Mouse (Mus musculus) limb, embryonic 14.5 days (tissue): ENCODE data around the gene Macrod2. TPM values are rescaled to one million over a fixed set of nuclear protein-coding genes. Genes with fewer than 3 reads are reported as not detected.

Experiments used
- ATAC-seq: fragments of 200-750 bp; cut with Nextera tagmentation; 2 replicates; pipeline ENCODE4 v1.8.0; 2017; ENCODE audit warnings: low read depth, moderate number of reproducible peaks, moderate TSS enrichment; ENCODE audit not compliant: low FRiP score
- DNase-seq: peaks from one replicate; pipeline ENCODE4 v3.0.0-alpha.2; 2015; ENCODE audit warnings: low spot score
- H3K27ac ChIP-seq: fragments of 300-500 bp; sonication (generic); replicated peaks from 2 replicates; pipeline ENCODE4 v1.5.1; 2014; ENCODE audit warnings: low read depth, mild to moderate bottlenecking, low read length, moderate library complexity, mixed read lengths
- H3K27me3 ChIP-seq: fragments of 300-500 bp; sonication (generic); 2 replicates; pipeline ENCODE4 v1.6.1; 2014; ENCODE audit warnings: low read length, mixed read lengths; ENCODE audit not compliant: control insufficient read depth, insufficient read depth
- H3K36me3 ChIP-seq: fragments of 300-500 bp; sonication (generic); 2 replicates; pipeline ENCODE4 v1.6.1; 2014; ENCODE audit warnings: mild to moderate bottlenecking, low read length, moderate library complexity, mixed read lengths; ENCODE audit not compliant: control insufficient read depth, insufficient read depth
- H3K4me1 ChIP-seq: fragments of 300-500 bp; sonication (generic); 2 replicates; pipeline ENCODE4 v1.6.1; 2014; ENCODE audit warnings: antibody characterized with exemption, low read length, mixed read lengths; ENCODE audit not compliant: control insufficient read depth, insufficient read depth
- H3K4me2 ChIP-seq: fragments of 300-500 bp; sonication (generic); replicated peaks from 2 replicates; pipeline ENCODE4 v1.6.1; 2014; ENCODE audit warnings: low read depth, mild to moderate bottlenecking, low read length, moderate library complexity; ENCODE audit not compliant: severe bottlenecking
- H3K4me3 ChIP-seq: fragments of 300-500 bp; sonication (generic); replicated peaks from 2 replicates; pipeline ENCODE4 v1.5.1; 2014; ENCODE audit warnings: low read length
- H3K9ac ChIP-seq: fragments of 300-500 bp; sonication (generic); 2 replicates; pipeline ENCODE4 v1.6.1; 2014; ENCODE audit warnings: mild to moderate bottlenecking, low read depth, low read length, moderate library complexity; ENCODE audit not compliant: severe bottlenecking
- H3K9me3 ChIP-seq: fragments of 300-500 bp; sonication (generic); 2 replicates; pipeline ENCODE4 v1.6.1; 2016; ENCODE audit warnings: low read length; ENCODE audit not compliant: control insufficient read depth
- POLR2A ChIP-seq: fragments of 200-500 bp; IDR thresholded peaks from 2 replicates; pipeline ENCODE4 v1.8.0; 2012; ENCODE audit warnings: inconsistent platforms, mild to moderate bottlenecking, moderate library complexity, borderline replicate concordance; ENCODE audit not compliant: insufficient read depth, insufficient read length; ENCODE audit errors: extremely low read depth
- WGBS: fragments of 180-500 bp; shearing (Covaris S2); extraction: QIAGEN DNeasy Blood & Tissue Kit; methylation state at CpG from one replicate; pipeline ENCODE4 v1.1.7; 2014; 5-methylcytosine and 5-hydroxymethylcytosine counted together
- polyA plus RNA-seq, 2 experiments: library from polyadenylated mRNA; depleted of rRNA in 1 of 2; stranded (reverse) in 1 of 2; unstranded in 1 of 2; fragments of >200 nt; fragmentation: Nextera tagmentation in 1 of 2; extraction: Ambion mirVana in 1 of 2; gene quantifications; 2 replicates each; pipeline versions ENCODE4 v1.2.1 to v1.2.3; 2012 to 2014

Gene Macrod2
- polyA plus RNA-seq, 2 experiments, result 8.5 to 24.5 TPM

DNA sequence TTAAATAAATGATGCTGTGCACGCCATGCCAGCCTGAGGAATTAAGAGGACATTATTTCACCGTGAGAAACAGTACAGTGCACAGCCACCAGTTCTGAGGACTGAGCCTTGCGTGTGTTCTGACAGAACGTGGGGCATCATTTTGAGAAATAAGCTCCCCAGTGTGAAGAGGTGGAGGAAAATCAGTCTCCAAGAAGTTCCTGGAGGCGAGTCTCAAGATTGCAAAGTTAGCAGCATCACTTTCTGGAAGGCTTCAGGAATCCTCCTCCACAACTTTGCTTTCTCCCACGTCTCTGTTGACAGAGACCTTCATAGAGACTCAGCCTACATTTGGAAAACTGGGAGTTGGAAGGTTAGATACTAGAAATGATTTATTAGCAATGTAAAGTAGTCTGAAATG lies 932.2 kb downstream of the Macrod2 start:
- Histone ChIP-seq H3K9ac (no peak overlapping the region), H3K36me3 (no peaks in the 10 kb centered on the region), H3K4me1 (no peaks in the 10 kb centered on the region), H3K4me2 (no peak overlapping the region), H3K27me3 (no peaks in the 10 kb centered on the region), H3K9me3 (no peaks in the 10 kb centered on the region), H3K27ac (no peak overlapping the region), H3K4me3 (no peak overlapping the region)
- 72% methylated on average over 6 of the region's 6 CpGs for WGBS
- no peak for DNase-seq
- ATAC-seq, result no peak
- no peak for TF ChIP-seq POLR2A

DNA sequence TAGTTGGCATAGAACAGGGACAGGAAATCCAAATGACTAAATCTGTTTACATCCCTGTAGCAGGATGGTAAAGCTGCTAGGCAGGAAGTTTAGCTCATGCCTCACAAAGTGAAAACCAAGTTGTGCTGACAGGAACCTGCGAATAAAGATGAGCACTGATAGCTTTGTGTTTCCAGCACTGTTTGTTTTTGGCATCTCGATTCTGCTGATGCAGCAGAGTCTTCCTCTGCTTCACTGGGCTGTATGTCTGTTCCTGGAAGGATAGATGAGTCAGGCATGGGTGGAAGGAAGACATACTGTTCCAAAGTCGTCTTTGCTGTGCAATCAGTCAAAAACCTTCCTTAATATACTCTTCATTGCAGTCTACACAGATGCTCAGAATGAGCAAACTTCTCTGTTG lies 942.6 kb downstream of the Macrod2 start:
- 75% methylated on average over 3 of the region's 3 CpGs for WGBS

DNA sequence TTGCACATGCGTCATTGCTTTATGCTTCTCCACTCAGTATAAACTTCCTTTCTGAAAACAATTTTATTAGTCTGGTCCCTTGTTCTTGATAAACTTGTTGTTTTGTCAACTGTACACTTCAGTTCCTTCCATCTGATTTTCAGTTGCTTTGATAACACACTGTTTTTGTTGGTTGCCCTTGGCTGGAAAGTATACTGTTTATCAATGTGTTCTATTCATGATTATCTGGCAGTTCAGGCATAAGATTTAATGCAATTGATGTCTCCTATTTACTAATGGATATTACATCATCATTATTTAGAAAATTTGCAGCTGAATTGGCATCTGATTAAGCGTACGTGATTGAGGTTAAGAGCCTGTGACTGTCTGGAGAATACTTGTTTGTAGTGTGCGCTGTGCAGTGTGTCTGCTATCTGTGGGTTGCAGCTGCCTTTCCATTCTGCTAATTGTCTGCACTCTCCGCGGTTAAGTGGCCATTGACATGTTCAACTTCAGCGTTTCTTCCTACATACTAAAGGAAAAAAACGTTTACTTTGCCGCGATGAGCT lies 949.0 kb downstream of the Macrod2 start:
- WGBS, result 92% methylated on average over 10 of the region's 10 CpGs
- Histone ChIP-seq H3K27ac (no peak overlapping the region), H3K4me2 (no peak overlapping the region), H3K27me3 (no peaks in the 10 kb centered on the region), H3K4me1 (no peaks in the 10 kb centered on the region), H3K9ac (no peak overlapping the region), H3K36me3 (no peaks in the 10 kb centered on the region), H3K9me3 (no peaks in the 10 kb centered on the region), H3K4me3 (no peak overlapping the region)
- TF ChIP-seq POLR2A, result no peak
- ATAC-seq (no peak), DNase-seq (no peak)

More for the DNA sequence above, 942.6 kb downstream of the Macrod2 start:
- no peak for ATAC-seq
- no peaks in the 10 kb centered on the region for H3K9me3 ChIP-seq
- no peak overlapping the region for H3K4me2 ChIP-seq
- no peaks in the 10 kb centered on the region for H3K4me1 ChIP-seq
- H3K27me3 ChIP-seq, result no peaks in the 10 kb centered on the region
- DNase-seq, result no peak
- H3K27ac ChIP-seq, result no peak overlapping the region
- TF ChIP-seq POLR2A, result no peak
- no peak overlapping the region for H3K9ac ChIP-seq
- H3K4me3 ChIP-seq, result no peak overlapping the region
- no peaks in the 10 kb centered on the region for H3K36me3 ChIP-seq

DNA sequence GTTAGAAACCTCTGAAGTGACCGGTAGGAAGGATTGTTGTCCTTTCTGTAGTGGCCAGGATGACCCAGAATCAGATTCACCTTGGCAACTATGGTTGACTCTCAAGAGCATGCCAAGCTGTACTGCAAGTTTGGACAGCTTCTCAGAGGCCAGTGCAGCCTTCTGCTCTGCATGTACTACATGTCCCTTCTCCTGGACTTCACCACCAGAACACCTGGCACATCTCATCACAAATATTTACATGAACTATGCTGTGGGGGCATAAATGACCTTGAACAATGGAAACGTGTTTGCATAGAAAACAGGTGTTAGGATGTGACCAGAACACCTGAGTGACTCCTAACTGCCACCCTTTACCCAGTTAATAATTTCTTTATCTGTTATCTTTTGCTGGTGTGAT lies 957.5 kb downstream of the Macrod2 start:
- H3K4me1 ChIP-seq, result no peaks in the 10 kb centered on the region
- H3K9me3 ChIP-seq, result no peaks in the 10 kb centered on the region
- no peak overlapping the region for H3K9ac ChIP-seq
- H3K27me3 ChIP-seq, result no peaks in the 10 kb centered on the region
- no peak overlapping the region for H3K4me2 ChIP-seq
- H3K4me3 ChIP-seq, result no peak overlapping the region
- WGBS, result 73% methylated on average over 2 of the region's 2 CpGs
- no peak for DNase-seq
- ATAC-seq, result no peak
- no peaks in the 10 kb centered on the region for H3K36me3 ChIP-seq
- TF ChIP-seq POLR2A, result no peak
- H3K27ac ChIP-seq, result no peak overlapping the region

DNA sequence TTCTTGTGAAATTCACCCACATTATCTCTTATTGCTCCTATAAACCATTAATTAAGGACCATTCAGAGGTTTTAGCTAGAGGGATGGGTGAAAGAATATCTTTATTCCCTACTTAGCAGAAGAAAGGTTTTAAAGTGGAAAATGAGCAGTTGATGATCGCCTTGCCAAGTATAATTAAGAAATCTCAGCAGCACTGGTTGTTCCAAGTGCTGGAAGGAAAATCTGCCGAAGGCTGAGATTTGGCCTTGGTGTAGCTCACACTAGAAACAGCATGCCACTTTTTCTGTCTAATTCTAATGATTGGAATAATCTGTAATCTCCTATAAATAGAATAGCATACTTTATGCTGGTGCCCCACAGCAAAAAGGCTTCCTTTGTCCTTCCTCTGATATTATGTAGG lies 993.5 kb downstream of the Macrod2 start:
- no peak for TF ChIP-seq POLR2A
- ATAC-seq (no peak), DNase-seq (no peak)
- no peaks in the 10 kb centered on the region for H3K9me3 ChIP-seq
- WGBS, result 65% methylated on average over 2 of the region's 2 CpGs
- H3K9ac ChIP-seq, result no peak overlapping the region
- no peaks in the 10 kb centered on the region for H3K36me3 ChIP-seq
- peaks cover 7% of the 10 kb centered on the region for H3K4me1 ChIP-seq
- H3K27ac ChIP-seq, result no peak overlapping the region
- no peak overlapping the region for H3K4me3 ChIP-seq
- H3K27me3 ChIP-seq, result no peaks in the 10 kb centered on the region
- no peak overlapping the region for H3K4me2 ChIP-seq

DNA sequence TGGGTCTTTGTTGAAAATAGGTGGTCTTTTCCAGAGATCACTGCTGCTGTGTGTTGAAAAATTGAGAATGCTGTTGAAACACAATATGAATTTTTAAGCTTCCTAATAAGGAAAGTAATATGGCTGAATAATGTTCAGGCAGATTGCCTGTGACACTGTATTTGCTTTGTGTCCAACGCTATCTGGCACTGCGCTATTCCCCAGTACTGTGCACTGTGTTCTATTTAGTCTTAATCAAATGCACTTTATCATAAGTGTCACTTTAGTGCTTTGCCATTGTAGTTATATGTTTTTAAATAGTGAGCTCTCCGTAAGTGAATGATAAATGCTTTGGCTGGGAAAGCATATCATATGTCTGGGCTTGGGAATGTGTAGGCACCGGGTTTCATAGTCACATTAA lies 996.1 kb downstream of the Macrod2 start:
- 85% methylated on average over 4 of the region's 4 CpGs for WGBS
- Histone ChIP-seq H3K36me3 (no peaks in the 10 kb centered on the region), H3K9ac (no peak overlapping the region), H3K9me3 (no peaks in the 10 kb centered on the region), H3K4me2 (no peak overlapping the region), H3K27ac (no peak overlapping the region), H3K4me1 (peaks cover 7% of the 10 kb centered on the region), H3K4me3 (no peak overlapping the region), H3K27me3 (no peaks in the 10 kb centered on the region)
- ATAC-seq (no peak), DNase-seq (no peak)
- no peak for TF ChIP-seq POLR2A
